Mouse (Mus musculus): ENCODE results near the gene Cse1l.

Cse1l gene

DNA sequence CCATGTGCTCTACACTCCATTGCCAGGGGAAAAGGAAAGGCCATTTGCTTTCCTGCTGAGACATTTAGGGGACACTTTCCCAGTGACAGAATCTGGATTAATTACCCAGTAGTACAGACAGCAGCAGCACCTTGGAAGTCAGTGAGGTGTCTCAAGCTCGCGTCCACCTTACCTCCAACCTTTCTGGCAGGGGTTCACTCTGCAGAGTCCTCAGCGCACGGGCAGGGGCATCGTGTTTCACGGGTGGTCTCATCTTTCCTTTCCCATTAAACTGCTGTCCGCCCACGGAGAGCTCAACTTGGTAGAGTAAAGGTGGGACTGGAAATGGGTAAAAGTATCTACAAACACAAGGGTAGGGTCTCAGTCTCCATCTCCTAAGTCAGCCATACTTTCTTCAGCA lies 57.4 kb downstream of the Cse1l start:
- no peak for ATAC-seq (ENCODE audit: insufficient number of reproducible peaks, low FRiP score, low TSS enrichment)

DNA sequence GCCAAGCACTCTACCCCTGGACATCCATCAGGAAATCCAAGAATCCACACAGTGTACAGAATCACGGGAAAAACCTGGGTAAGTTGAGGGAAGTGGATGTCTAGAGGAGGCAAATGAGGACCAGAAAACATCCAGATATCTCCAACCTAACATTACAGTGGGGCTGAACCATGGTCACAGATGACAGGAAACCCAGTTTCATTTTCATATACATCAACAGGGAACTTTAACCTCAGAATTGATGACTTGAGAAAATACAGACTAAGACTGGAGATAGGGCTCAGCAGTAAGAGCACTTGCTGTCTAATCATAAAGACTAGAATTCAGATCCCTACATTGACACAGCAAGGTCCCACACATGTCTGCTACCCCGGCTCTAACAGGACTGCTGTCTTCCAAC lies 58.9 kb downstream of the Cse1l start:
- no peak for ATAC-seq (ENCODE audit: insufficient number of reproducible peaks, low FRiP score, low TSS enrichment)

DNA sequence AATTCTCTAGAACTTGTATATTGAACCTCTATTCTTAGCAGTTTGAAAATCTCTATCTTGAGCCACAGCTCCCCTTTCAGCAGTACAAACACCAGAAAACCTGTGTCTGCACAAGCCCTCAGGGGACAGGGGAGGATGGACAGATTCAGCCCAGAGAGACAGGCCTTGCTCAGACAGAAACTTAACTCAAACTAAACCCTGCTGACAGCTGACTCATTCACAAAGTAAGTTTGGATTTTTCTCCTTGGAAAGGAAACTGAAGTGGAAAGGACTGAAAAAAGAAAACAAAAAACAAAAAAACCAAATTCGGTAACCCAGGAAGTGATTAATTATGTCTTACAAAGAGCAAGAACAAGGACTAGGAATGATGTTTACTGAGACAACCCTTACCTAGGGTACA lies 67.3 kb downstream of the Cse1l start:
- no peak for ATAC-seq (ENCODE audit: insufficient number of reproducible peaks, low FRiP score, low TSS enrichment)

DNA sequence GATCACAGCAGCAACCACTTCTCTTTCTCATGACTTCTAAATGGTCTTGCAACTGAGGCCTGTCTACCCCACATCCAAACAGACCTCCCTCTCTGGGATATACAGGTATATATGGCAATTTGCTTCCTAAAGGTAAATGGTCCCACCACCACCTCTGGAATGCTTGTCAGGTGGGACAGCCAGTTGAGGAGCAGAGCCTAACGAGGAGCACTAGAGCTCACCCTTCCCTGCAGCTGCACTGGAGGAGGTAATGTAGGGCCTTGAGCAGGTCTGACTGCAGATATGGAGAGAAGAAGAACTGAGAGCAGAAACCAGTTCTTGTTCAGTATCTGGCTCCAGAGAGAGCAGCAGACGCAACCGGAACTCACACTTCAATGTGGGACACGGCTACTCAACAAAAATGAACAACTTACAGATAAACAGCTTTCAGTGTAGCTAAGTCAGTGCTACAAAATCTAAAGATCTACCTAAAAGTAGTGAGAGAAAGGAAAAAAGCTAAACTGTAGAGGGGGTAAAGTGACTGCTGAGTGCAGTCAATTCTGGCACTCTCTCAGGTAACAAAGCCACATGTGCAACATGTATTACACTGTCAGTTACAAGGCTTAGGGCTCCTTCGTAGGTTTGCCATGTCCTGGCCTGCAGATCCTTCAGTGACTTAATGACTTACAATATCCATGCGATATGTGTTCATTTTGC lies 68.5 kb downstream of the Cse1l start:
- ATAC-seq (ENCODE audit: insufficient number of reproducible peaks, low FRiP score, low TSS enrichment) = no peak

DNA sequence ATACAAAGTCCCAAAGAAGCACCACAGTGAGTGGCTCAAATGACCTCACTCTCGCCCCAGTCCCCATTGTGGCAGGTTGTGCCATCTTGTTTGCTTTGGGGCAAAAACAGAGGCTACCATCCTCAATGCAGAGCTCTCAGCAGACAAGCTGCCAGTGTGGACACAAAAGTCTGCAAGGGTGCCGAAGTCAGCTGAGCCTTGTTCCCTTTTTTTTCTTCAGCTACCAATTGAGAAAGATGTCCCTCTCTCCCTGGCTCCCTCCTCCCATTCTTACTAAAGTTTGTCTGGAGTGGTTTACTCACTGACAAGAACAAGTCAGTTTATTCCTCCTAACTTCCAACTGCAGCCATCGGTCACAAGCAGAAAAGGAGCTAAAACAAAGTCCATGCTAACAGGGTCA lies 70.5 kb downstream of the Cse1l start:
- no peak for ATAC-seq (ENCODE audit: insufficient number of reproducible peaks, low FRiP score, low TSS enrichment)

DNA sequence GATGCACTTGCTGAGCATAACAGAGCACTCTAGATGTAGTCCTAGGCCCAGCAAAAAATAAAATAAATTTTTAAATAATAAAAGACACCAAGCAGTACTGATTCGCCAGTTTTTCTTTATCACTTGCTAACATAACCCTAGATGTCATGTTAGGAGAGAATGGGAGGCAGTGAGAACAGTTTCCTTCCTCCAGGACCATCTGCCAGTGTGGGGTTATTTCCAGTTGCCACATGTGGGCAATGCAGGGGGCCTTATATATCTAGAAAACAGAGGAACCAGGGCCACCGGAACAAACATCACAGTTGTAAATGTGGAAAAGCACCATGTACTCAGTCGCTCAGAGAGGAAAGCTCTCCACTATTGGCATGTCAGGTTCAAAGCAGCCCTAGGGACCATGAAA lies 71.7 kb downstream of the Cse1l start:
- no peak for ATAC-seq (ENCODE audit: insufficient number of reproducible peaks, low FRiP score, low TSS enrichment)

DNA sequence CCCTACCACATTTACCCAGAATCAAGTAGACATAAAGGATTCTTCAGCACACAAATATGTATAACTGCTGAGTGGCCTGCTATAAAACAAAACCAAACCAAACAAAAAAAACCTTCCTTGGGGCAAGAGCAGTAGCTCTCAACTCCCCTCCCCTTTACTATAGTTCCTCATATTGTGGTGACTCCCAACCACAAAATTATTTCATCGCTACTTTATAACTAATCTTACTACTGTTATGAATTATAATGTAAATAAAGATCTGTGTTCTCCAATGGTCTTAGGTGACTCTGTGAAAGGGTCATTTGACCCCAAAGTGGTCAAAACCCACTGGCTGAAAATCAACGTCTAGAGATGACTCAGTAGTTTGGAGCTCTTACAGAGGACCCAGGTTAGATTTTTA lies 74.3 kb downstream of the Cse1l start:
- no peak for ATAC-seq (ENCODE audit: insufficient number of reproducible peaks, low FRiP score, low TSS enrichment)

DNA sequence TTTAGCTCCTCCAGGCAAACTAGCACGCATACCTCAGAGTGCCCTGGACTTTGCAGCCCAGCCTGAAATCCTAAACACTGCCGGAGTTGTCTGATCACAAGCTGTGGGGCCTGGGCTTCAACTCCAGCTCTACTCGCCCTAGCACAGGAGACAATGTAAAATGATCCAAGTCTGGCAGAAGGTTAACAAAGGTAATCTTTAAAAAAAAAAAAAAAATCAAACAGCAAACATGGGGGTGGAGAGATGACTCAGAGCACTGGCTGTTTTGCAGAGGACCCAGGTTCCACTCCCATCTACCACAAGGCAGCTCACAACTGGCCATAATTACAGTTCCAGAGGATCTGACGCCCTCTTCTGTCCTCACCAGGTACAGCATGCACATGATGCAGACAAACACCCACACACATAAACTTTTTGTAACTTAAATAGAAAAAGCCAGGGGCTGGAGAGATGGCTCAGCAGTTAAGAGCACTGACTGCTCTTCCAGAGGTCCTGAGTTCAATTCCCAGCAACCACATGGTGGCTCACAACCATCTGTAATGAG lies 77.6 kb downstream of the Cse1l start:
- no peak for ATAC-seq (ENCODE audit: insufficient number of reproducible peaks, low FRiP score, low TSS enrichment)

DNA sequence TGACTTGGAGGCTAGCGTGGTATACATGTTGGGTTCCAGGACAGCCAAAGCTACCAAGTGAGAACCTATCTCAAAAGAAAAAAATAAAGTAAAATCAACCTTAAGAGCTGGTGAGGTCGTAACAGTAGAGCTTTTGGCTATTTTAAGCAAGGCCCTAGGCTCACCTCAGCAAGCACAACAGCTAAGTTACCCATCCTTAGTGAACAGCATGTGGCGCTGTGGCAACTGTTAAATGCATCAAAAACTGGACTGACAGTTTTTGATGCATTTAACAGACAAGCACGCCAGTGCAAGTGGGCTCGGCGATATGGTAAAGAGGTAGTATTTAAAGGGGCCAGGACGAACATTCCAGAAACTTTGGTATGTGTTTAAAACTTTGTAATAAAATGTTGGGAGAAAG lies 85.0 kb downstream of the Cse1l start:
- ATAC-seq (ENCODE audit: insufficient number of reproducible peaks, low FRiP score, low TSS enrichment) = no peak

DNA sequence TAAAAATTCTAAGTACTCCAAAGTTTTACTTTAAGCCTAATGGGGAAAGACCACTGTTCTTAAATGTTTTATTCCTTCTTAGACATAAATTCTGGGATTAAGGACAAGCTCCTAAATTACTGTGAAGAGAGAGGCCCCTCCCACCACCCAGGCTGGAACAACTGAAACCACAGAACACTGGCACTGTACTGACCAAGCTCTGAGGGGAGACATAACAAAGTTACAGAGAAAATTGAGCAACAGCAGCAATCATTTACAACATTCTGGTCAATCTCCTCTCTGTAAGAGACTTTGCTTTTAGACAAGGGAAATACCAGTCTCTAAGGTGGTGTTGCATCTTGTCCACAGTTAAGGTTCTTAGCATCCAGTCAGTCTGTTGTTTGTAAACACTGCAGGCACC lies 86.1 kb downstream of the Cse1l start:
- no peak for ATAC-seq (ENCODE audit: insufficient number of reproducible peaks, low FRiP score, low TSS enrichment)

DNA sequence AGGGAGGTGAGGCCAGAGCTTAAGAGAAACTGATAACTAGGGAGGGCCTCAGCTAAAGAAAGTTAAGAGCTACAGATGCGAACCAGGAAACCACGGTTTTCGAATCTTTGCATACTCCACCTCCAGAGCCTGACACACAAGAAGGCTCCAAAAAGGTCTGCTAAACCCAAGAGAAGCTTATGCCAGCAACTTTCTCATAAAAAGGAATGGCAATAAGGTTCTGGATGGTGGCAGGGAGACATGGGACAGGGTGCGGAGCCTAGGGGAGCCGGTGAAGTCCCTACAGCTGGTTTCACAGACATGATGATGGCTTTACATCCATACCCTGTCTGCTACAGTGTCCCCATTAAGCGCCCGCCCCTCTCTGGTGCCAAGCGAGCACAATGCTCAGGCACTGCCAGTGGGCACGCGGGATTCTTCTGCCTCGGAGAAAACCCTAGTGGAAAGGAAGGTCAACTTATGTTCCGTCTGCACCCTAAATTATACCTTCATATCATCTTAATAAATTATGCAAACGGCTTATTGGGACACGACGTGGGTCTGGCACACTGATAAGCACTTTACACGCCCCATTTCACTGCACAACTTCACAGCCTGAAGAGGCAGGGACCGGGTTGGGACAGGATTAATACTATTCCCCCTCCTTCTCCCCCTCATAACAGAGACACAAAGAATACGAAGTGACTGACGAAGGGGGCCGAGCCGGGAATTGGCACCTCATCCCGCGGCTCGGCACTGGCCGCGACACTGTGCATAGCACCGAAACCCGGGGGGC lies 89.4 kb downstream of the Cse1l start:
- no peak for ATAC-seq (ENCODE audit: insufficient number of reproducible peaks, low FRiP score, low TSS enrichment)

Data from cerebellum, adult (tissue).